Mouse (Mus musculus) T-helper 1 cell (primary cell): ENCODE data around the gene Gm7356.
"Not testable (repeated sequence)": the region's sequence is repeated elsewhere in the genome, so short reads cannot be mapped to it uniquely, and the experiment has no call there.

Experiments
- in situ Hi-C: fragments of 300-600 bp; cut with MboI, MseI; formaldehyde crosslinking; loops from one replicate; pipeline ENCODE4 v1.15.1; 2025; ENCODE audit warnings: high pct_unique_total_duplicates

Gm7356 gene

DNA sequence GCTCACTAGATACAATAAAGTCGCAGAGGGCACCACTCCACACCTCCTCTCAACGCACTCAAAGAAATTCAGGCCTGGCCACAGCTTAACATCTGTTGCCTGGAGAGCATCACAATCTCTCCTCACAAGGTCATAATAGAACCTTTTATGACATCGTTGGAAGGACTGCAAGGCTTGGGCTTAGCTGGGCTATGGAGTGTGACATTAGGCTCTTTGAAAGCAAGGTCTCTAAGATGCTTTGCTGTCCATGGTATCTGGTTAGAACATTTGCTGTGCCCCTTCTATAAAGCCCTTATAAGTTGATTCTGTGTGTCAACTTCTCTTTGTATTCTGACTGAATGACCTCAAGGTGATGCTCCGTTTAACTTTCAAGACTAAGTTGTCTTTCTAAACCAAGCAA is at the start of gene Gm7356:
Gm7356 (minus strand) TSS at position 101 of the 400 bp plus-strand sequence.
- in situ Hi-C loops, result not testable (repeated sequence)

GRCm38 (mm10) chr17:14041880-14042279 is 38.4 kb upstream of the Gm7356 start:
- in situ Hi-C loops, result not testable (repeated sequence)

- in situ Hi-C loops, result not testable (repeated sequence)
Observed at GRCm38 (mm10) chr17:14037012-14037411, 33.5 kb upstream of the Gm7356 start.

DNA sequence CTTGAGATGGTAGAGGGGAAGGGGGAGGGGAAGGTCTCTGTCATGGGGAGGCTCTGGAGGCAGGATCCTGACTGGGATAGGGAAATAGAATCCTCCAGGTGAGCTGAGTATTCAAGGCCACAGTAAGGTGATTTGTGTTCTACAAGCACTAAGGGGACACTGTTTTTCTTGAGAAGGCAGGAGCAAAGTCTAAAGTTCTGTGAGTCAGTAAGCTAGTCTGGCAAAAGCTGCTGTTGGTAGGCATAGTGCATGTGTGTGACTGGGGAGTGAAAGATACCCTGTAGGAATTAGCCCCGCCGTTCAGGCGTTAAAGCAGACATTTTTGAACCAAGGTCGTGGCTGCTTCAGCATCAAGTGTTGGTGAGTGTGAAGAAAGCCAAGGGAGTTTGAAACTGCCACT is 32.6 kb upstream of the Gm7356 start:
- in situ Hi-C loops, result not testable (repeated sequence)

DNA sequence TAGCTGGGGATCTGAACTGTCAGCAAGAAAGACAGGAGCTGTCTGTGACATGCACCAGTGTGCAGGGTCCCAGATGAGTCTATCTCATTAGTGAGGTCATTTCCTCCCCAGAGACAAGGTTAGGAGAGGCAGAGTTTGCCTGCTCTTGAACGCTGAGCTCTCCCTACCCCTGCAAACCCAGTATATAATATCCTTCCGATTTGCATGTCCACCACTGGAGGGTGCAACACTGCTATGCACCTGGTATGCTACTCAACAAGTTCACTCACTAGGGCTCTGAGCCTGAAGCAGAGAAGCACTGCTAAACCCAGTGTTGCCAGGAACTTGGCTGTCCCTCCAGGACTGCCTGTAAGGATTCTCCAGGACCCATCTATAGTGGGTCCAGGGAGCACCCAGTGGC is 10.1 kb downstream of the Gm7356 start:
- in situ Hi-C loops, result loop anchor here (25.0 kb wide), 1 partner anchor 406 kb away; no protein-coding TSS in a partner anchor

- in situ Hi-C loops, result loop anchor here (25.0 kb wide), 1 partner anchor 400 kb away; no protein-coding TSS in a partner anchor
Observed at GRCm38 (mm10) chr17:13987690-13988089, 15.8 kb downstream of the Gm7356 start.

DNA sequence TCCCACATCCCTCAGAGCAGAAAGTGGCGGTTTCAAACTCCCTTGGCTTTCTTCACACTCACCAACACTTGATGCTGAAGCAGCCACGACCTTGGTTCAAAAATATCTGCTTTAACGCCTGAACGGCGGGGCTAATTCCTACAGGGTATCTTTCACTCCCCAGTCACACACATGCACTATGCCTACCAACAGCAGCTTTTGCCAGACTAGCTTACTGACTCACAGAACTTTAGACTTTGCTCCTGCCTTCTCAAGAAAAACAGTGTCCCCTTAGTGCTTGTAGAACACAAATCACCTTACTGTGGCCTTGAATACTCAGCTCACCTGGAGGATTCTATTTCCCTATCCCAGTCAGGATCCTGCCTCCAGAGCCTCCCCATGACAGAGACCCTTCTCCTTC is 32.7 kb downstream of the Gm7356 start:
- in situ Hi-C loops, result loop anchor here (5.0 kb wide), 1 partner anchor 62 kb away; no protein-coding TSS in a partner anchor

DNA sequence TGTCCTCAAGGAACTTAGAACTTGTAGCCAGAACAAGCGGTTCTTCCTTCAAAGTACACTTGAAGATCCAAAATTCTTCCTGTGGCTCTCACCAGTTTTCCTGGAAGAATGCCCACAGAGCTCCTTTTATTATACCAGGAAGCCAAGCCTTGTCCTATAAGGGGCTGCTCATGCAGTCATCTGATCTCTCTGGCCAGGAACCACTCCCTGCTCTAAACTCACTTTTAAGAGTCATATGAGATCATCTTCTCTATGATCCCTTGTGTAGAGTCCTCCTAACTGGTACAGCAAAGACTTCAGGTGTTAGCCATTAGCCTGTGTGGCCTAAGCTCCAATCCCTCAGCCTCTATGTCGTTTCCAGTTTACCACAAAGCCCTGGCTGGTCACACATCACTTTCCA is 33.6 kb downstream of the Gm7356 start:
- in situ Hi-C loops, result loop anchor here (5.0 kb wide), 1 partner anchor 62 kb away; no protein-coding TSS in a partner anchor

DNA sequence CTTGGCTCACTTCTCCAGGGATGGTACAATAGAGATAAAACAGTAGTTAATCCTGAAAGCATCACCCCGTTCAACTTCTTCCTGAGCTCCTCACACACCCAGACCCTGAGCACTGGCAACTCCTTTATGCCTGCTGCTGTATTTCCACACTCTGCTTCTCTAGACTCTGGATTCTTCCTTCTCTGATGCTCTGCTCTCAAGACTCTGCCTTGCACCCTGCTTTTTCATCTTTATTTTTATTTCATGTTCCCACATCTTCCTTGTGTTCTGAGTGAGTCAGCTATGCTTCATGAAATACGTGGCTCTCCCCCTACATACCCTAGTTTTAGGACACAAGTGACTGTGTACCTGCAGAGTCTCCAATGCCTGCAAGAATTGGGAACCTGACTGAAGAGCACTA is 38.5 kb downstream of the Gm7356 start:
- in situ Hi-C loops, result not testable (repeated sequence)

DNA sequence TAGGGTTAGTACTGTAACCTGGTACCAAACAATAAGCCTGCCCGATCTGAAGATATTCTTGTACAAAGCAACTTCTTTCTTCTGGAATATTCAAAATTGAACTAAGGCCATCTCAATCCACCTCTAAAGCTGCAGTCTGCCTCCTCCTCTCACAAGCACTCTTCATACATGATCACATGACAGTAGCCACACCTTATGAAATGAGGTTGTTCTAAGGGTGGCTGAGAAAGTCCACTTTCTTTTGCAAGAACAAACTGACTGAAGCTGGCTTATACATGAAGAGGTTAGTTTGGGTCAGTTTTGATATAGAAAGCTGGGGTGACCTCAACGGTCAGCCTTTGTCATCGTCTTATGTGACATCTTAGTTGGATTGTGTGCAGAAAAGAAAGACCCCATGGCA is 41.3 kb downstream of the Gm7356 start:
- in situ Hi-C loops, result not testable (repeated sequence)

DNA sequence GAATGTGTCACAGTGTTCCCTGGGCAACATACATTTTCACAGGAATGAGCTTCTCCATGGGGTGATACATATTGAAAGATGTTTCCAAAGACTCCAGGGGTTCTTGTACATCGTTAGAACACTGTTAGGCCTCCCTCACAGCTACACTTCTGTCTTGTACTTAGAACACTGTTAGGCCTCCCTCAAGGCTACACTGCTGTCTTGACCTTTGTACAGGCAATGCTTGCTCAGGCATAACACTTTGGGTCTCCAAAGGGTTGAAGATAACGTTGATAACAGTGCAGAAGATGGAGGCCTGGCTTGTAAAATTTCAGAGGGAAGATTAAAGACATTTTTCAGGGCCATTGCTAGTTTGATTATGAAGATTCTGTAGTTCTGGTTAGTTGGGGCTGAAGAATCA is 45.4 kb downstream of the Gm7356 start:
- in situ Hi-C loops, result not testable (repeated sequence)

GRCm38 (mm10) chr17:13951570-13951969 is 51.9 kb downstream of the Gm7356 start:
- in situ Hi-C loops, result loop anchor here (5.0 kb wide), 1 partner anchor 101 kb away; no protein-coding TSS in a partner anchor
